In genomic region chr8:126852663-126853390, GRCm38 (mm10) we compare ENCODE assay signal across 8 mouse cellular contexts.
DNase-seq lines count a peak whose midpoint lies in the region; ATAC-seq and TF ChIP-seq lines count a peak whose summit lies in the region.

No protein-coding gene starts in this region.

- no peaks in the 10 kb centered on the region for H3K27me3 ChIP-seq in midbrain, embryonic 10.5 days (ENCODE audit: low read depth, poor library complexity, severe bottlenecking)
- no peaks in the 10 kb centered on the region for H3K27me3 ChIP-seq in midbrain, postnatal 0 days (ENCODE audit: insufficient read depth, low read length)
- H3K27me3 ChIP-seq in intestine, embryonic 15.5 days (replicated peaks), result no peaks in the 10 kb centered on the region
- no peaks in the 10 kb centered on the region for H3K27me3 ChIP-seq in liver, postnatal 0 days (ENCODE audit: insufficient read depth, low read length)

- H3K9me3 ChIP-seq in midbrain, embryonic 10.5 days (replicated peaks), result no peaks in the 10 kb centered on the region
- H3K9me3 ChIP-seq in midbrain, postnatal 0 days (ENCODE audit: low read length), result no peaks in the 10 kb centered on the region
- no peaks in the 10 kb centered on the region for H3K9me3 ChIP-seq in intestine, embryonic 15.5 days
- H3K9me3 ChIP-seq in liver, postnatal 0 days (ENCODE audit: low read length), result no peaks in the 10 kb centered on the region

- no peak for TF ChIP-seq CTCF in midbrain, postnatal 0 days (IDR thresholded peaks at IDR 0.05)
- TF ChIP-seq CTCF in embryonic fibroblast, embryonic 13.5 days (IDR thresholded peaks at IDR 0.05; ENCODE audit: borderline replicate concordance, insufficient read depth, low read length), result no peak
- TF ChIP-seq CTCF in liver, postnatal 0 days (IDR thresholded peaks at IDR 0.05; ENCODE audit: low read depth), result no peak

- H3K4me2 ChIP-seq in midbrain, postnatal 0 days (ENCODE audit: low read depth, low read length, poor library complexity, severe bottlenecking), result no peak overlapping the region
- H3K4me2 ChIP-seq in intestine, embryonic 15.5 days (replicated peaks), result no peak overlapping the region
- no peak overlapping the region for H3K4me2 ChIP-seq in liver, postnatal 0 days (ENCODE audit: low read depth, low read length)

- H3K9ac ChIP-seq in midbrain, postnatal 0 days (replicated peaks; ENCODE audit: low read length, poor library complexity, severe bottlenecking), result no peak overlapping the region
- no peak overlapping the region for H3K9ac ChIP-seq in intestine, embryonic 15.5 days
- H3K9ac ChIP-seq in liver, postnatal 0 days (replicated peaks), result no peak overlapping the region; the same call in 1 of the 2 replicates

- 0 out of 2 replicates have a peak, but pooled peaks have one; percentile 43 for TF ChIP-seq EP300 in liver, postnatal 0 days (IDR thresholded peaks at IDR 0.05; ENCODE audit: low read depth)

- no peak for DNase-seq in midbrain, embryonic 10.5 days (ENCODE audit: low spot score)
- DNase-seq in midbrain, postnatal 0 days (ENCODE audit: low spot score), result no peak
- no peak for DNase-seq in liver, postnatal 0 days
- DNase-seq in thymus, adult 18-20 months, result no peak
- DNase-seq in retina, embryonic 14.5 days (ENCODE audit: low spot score), result no peak

- peaks cover 36% of the 10 kb centered on the region for H3K4me1 ChIP-seq in midbrain, embryonic 10.5 days
- H3K4me1 ChIP-seq in midbrain, postnatal 0 days (ENCODE audit: insufficient read depth, low read length), result no peaks in the 10 kb centered on the region
- H3K4me1 ChIP-seq in embryonic fibroblast, embryonic 13.5 days (ENCODE audit: control insufficient read depth, insufficient read depth, low read length), result peaks cover 24% of the 10 kb centered on the region
- peaks cover 36% of the 10 kb centered on the region for H3K4me1 ChIP-seq in intestine, embryonic 15.5 days (replicated peaks)
- peaks cover 51% of the 10 kb centered on the region for H3K4me1 ChIP-seq in liver, postnatal 0 days (ENCODE audit: insufficient read depth)

- H3K27ac ChIP-seq in midbrain, embryonic 10.5 days (replicated peaks), result peak overlapping the region; percentile 61
- H3K27ac ChIP-seq in midbrain, postnatal 0 days (ENCODE audit: low read depth, low read length), result no peak overlapping the region; the same call in 1 of the 2 replicates
- peak overlapping the region; percentile 100 for H3K27ac ChIP-seq in embryonic fibroblast, embryonic 13.5 days (ENCODE audit: insufficient read depth, low read length)
- peak overlapping the region; percentile 54 for H3K27ac ChIP-seq in intestine, embryonic 15.5 days
- H3K27ac ChIP-seq in liver, postnatal 0 days (ENCODE audit: low read depth), result peak overlapping the region; percentile 90

- no peak overlapping the region for H3K4me3 ChIP-seq in midbrain, embryonic 10.5 days
- H3K4me3 ChIP-seq in midbrain, postnatal 0 days (ENCODE audit: low read depth, low read length), result no peak overlapping the region
- no peak overlapping the region for H3K4me3 ChIP-seq in embryonic fibroblast, embryonic 13.5 days (ENCODE audit: insufficient read depth, low read length)
- no peak overlapping the region for H3K4me3 ChIP-seq in intestine, embryonic 15.5 days (replicated peaks)
- H3K4me3 ChIP-seq in liver, postnatal 0 days (ENCODE audit: low read depth, low read length), result no peak overlapping the region

- H3K36me3 ChIP-seq in midbrain, embryonic 10.5 days, result no peaks in the 10 kb centered on the region
- no peaks in the 10 kb centered on the region for H3K36me3 ChIP-seq in midbrain, postnatal 0 days (ENCODE audit: insufficient read depth, low read length)
- no peaks in the 10 kb centered on the region for H3K36me3 ChIP-seq in intestine, embryonic 15.5 days
- no peaks in the 10 kb centered on the region for H3K36me3 ChIP-seq in liver, postnatal 0 days (replicated peaks; ENCODE audit: insufficient read depth, low read length)

- WGBS in midbrain, embryonic 10.5 days, result 51% methylated on average over 10 of the region's 10 CpGs
- WGBS in midbrain, postnatal 0 days, result 53% methylated on average over 10 of the region's 10 CpGs
- WGBS in intestine, embryonic 15.5 days, result 64% methylated on average over 10 of the region's 10 CpGs
- WGBS in liver, postnatal 0 days (ENCODE audit: insufficient replicate concordance), result 46% methylated on average over 10 of the region's 10 CpGs

- peak; percentile 9; the same call in 1 of the 2 replicates for TF ChIP-seq POLR2A in embryonic fibroblast, embryonic 13.5 days (IDR thresholded peaks at IDR 0.05; ENCODE audit: low read depth, low read length)

- no peak for ATAC-seq in midbrain, postnatal 0 days (ENCODE audit: low FRiP score)
- no peak for ATAC-seq in intestine, embryonic 15.5 days
- ATAC-seq in liver, postnatal 0 days, result no peak
- no peak for ATAC-seq in frontal cortex, adult (ENCODE audit: low TSS enrichment)
